Mouse (Mus musculus): ENCODE measurements around the gene Erg28. TPM values are rescaled to one million over a fixed set of nuclear protein-coding genes. Genes with fewer than 3 reads are reported as not detected.

The Erg28 gene
- polyA plus RNA-seq, 1 experiment from 2014 or later = 123 TPM

GRCm38 (mm10) chr12:85795551-85795950 is 28.8 kb downstream of the Erg28 start:
- H3K4me2 ChIP-seq (ENCODE audit: low read depth, low read length) = no peak overlapping the region
- 73% methylated on average over 1 of the region's 1 CpGs for WGBS
- H3K27ac ChIP-seq (ENCODE audit: low read length) = no peak overlapping the region
- no peak for ATAC-seq (ENCODE audit: insufficient read depth, low FRiP score)
- H3K4me1 ChIP-seq (ENCODE audit: control insufficient read depth, insufficient read depth, low read length) = no peaks in the 10 kb centered on the region
- H3K9me3 ChIP-seq (replicated peaks; ENCODE audit: control insufficient read depth, low read length) = no peaks in the 10 kb centered on the region
- no peaks in the 10 kb centered on the region for H3K36me3 ChIP-seq (ENCODE audit: control insufficient read depth, insufficient read depth, low read length)
- H3K9ac ChIP-seq (ENCODE audit: low read length) = no peak overlapping the region
- H3K4me3 ChIP-seq (replicated peaks; ENCODE audit: low read length) = no peak overlapping the region
- no peaks in the 10 kb centered on the region for H3K27me3 ChIP-seq (ENCODE audit: control insufficient read depth, insufficient read depth, low read length)

GRCm38 (mm10) chr12:85794094-85794493 is 30.3 kb downstream of the Erg28 start:
- Histone ChIP-seq H3K9ac (ENCODE audit: low read length) (no peak overlapping the region), H3K4me2 (ENCODE audit: low read depth, low read length) (no peak overlapping the region), H3K9me3 (replicated peaks; ENCODE audit: control insufficient read depth, low read length) (no peaks in the 10 kb centered on the region), H3K4me1 (ENCODE audit: control insufficient read depth, insufficient read depth, low read length) (no peaks in the 10 kb centered on the region), H3K27ac (ENCODE audit: low read length) (no peak overlapping the region), H3K27me3 (ENCODE audit: control insufficient read depth, insufficient read depth, low read length) (no peaks in the 10 kb centered on the region), H3K4me3 (replicated peaks; ENCODE audit: low read length) (no peak overlapping the region), H3K36me3 (ENCODE audit: control insufficient read depth, insufficient read depth, low read length) (no peaks in the 10 kb centered on the region)
- 80% methylated on average over 2 of the region's 2 CpGs for WGBS
- no peak for ATAC-seq (ENCODE audit: insufficient read depth, low FRiP score)

- H3K27me3 ChIP-seq (ENCODE audit: control insufficient read depth, insufficient read depth, low read length) = no peaks in the 10 kb centered on the region
- no peak overlapping the region for H3K4me3 ChIP-seq (replicated peaks; ENCODE audit: low read length)
- H3K4me1 ChIP-seq (ENCODE audit: control insufficient read depth, insufficient read depth, low read length) = no peaks in the 10 kb centered on the region
- 38% methylated on average over 6 of the region's 6 CpGs for WGBS
- no peak for ATAC-seq (ENCODE audit: insufficient read depth, low FRiP score)
- H3K4me2 ChIP-seq (ENCODE audit: low read depth, low read length) = no peak overlapping the region
- no peaks in the 10 kb centered on the region for H3K36me3 ChIP-seq (ENCODE audit: control insufficient read depth, insufficient read depth, low read length)
- no peaks in the 10 kb centered on the region for H3K9me3 ChIP-seq (replicated peaks; ENCODE audit: control insufficient read depth, low read length)
- no peak overlapping the region for H3K9ac ChIP-seq (ENCODE audit: low read length)
- H3K27ac ChIP-seq (ENCODE audit: low read length) = no peak overlapping the region
These were observed 31.5 kb downstream of the Erg28 start for GRCm38 (mm10) chr12:85792821-85793346.

- Histone ChIP-seq H3K27ac (ENCODE audit: low read length) (no peak overlapping the region), H3K4me3 (replicated peaks; ENCODE audit: low read length) (no peak overlapping the region), H3K36me3 (ENCODE audit: control insufficient read depth, insufficient read depth, low read length) (no peaks in the 10 kb centered on the region), H3K4me1 (ENCODE audit: control insufficient read depth, insufficient read depth, low read length) (no peaks in the 10 kb centered on the region), H3K27me3 (ENCODE audit: control insufficient read depth, insufficient read depth, low read length) (no peaks in the 10 kb centered on the region), H3K9me3 (replicated peaks; ENCODE audit: control insufficient read depth, low read length) (no peaks in the 10 kb centered on the region), H3K9ac (ENCODE audit: low read length) (no peak overlapping the region), H3K4me2 (ENCODE audit: low read depth, low read length) (no peak overlapping the region)
- no peak for ATAC-seq (ENCODE audit: insufficient read depth, low FRiP score)
- WGBS = 87% methylated on average over 4 of the region's 4 CpGs
These were observed 32.2 kb downstream of the Erg28 start for GRCm38 (mm10) chr12:85792158-85792557.

- Histone ChIP-seq H3K9ac (ENCODE audit: low read length) (no peak overlapping the region), H3K4me3 (replicated peaks; ENCODE audit: low read length) (no peak overlapping the region)
These were observed 39.2 kb downstream of the Erg28 start for GRCm38 (mm10) chr12:85784916-85785815.

GRCm38 (mm10) chr12:85781606-85782005 is 42.7 kb downstream of the Erg28 start:
- Histone ChIP-seq H3K27me3 (ENCODE audit: control insufficient read depth, insufficient read depth, low read length) (no peaks in the 10 kb centered on the region), H3K4me3 (replicated peaks; ENCODE audit: low read length) (no peak overlapping the region), H3K27ac (ENCODE audit: low read length) (no peak overlapping the region), H3K36me3 (ENCODE audit: control insufficient read depth, insufficient read depth, low read length) (no peaks in the 10 kb centered on the region), H3K4me2 (ENCODE audit: low read depth, low read length) (no peak overlapping the region), H3K9me3 (replicated peaks; ENCODE audit: control insufficient read depth, low read length) (no peaks in the 10 kb centered on the region), H3K4me1 (ENCODE audit: control insufficient read depth, insufficient read depth, low read length) (0 out of 2 replicates have a peak, but pooled peaks cover 5% of the 10 kb centered on the region), H3K9ac (ENCODE audit: low read length) (no peak overlapping the region)
- ATAC-seq (ENCODE audit: insufficient read depth, low FRiP score) = no peak
- WGBS = 89% methylated on average over 3 of the region's 3 CpGs

More at GRCm38 (mm10) chr12:85784916-85785815, 39.2 kb downstream of the Erg28 start:
- H3K4me2 ChIP-seq (ENCODE audit: low read depth, low read length) = no peak overlapping the region
- ATAC-seq (ENCODE audit: insufficient read depth, low FRiP score) = no peak
- H3K27ac ChIP-seq (ENCODE audit: low read length) = no peak overlapping the region
- WGBS = 65% methylated on average over 19 of the region's 19 CpGs
- 0 out of 2 replicates have a peak, but pooled peaks cover 5% of the 10 kb centered on the region for H3K4me1 ChIP-seq (ENCODE audit: control insufficient read depth, insufficient read depth, low read length)
- no peaks in the 10 kb centered on the region for H3K36me3 ChIP-seq (ENCODE audit: control insufficient read depth, insufficient read depth, low read length)
- H3K9me3 ChIP-seq (replicated peaks; ENCODE audit: control insufficient read depth, low read length) = no peaks in the 10 kb centered on the region
- no peaks in the 10 kb centered on the region for H3K27me3 ChIP-seq (ENCODE audit: control insufficient read depth, insufficient read depth, low read length)

- no peak overlapping the region for H3K4me2 ChIP-seq (ENCODE audit: low read depth, low read length)
- H3K36me3 ChIP-seq (ENCODE audit: control insufficient read depth, insufficient read depth, low read length) = no peaks in the 10 kb centered on the region
- ATAC-seq (ENCODE audit: insufficient read depth, low FRiP score) = no peak
- no peak overlapping the region for H3K9ac ChIP-seq (ENCODE audit: low read length)
- 91% methylated on average over 5 of the region's 5 CpGs for WGBS
- H3K9me3 ChIP-seq (replicated peaks; ENCODE audit: control insufficient read depth, low read length) = no peaks in the 10 kb centered on the region
- no peaks in the 10 kb centered on the region for H3K27me3 ChIP-seq (ENCODE audit: control insufficient read depth, insufficient read depth, low read length)
- no peak overlapping the region for H3K27ac ChIP-seq (ENCODE audit: low read length)
- H3K4me1 ChIP-seq (ENCODE audit: control insufficient read depth, insufficient read depth, low read length) = no peaks in the 10 kb centered on the region
- no peak overlapping the region for H3K4me3 ChIP-seq (replicated peaks; ENCODE audit: low read length)
These were observed 44.6 kb downstream of the Erg28 start for GRCm38 (mm10) chr12:85779707-85780106.

GRCm38 (mm10) chr12:85778962-85779361 is 45.4 kb downstream of the Erg28 start:
- Histone ChIP-seq H3K36me3 (ENCODE audit: control insufficient read depth, insufficient read depth, low read length) (no peaks in the 10 kb centered on the region), H3K27ac (ENCODE audit: low read length) (no peak overlapping the region), H3K4me3 (replicated peaks; ENCODE audit: low read length) (no peak overlapping the region), H3K4me2 (ENCODE audit: low read depth, low read length) (no peak overlapping the region), H3K27me3 (ENCODE audit: control insufficient read depth, insufficient read depth, low read length) (no peaks in the 10 kb centered on the region), H3K4me1 (ENCODE audit: control insufficient read depth, insufficient read depth, low read length) (no peaks in the 10 kb centered on the region), H3K9ac (ENCODE audit: low read length) (no peak overlapping the region), H3K9me3 (replicated peaks; ENCODE audit: control insufficient read depth, low read length) (no peaks in the 10 kb centered on the region)
- ATAC-seq (ENCODE audit: insufficient read depth, low FRiP score) = no peak
- WGBS = 43% methylated on average over 3 of the region's 3 CpGs

- Histone ChIP-seq H3K9me3 (replicated peaks; ENCODE audit: control insufficient read depth, low read length) (no peaks in the 10 kb centered on the region), H3K36me3 (ENCODE audit: control insufficient read depth, insufficient read depth, low read length) (no peaks in the 10 kb centered on the region), H3K27ac (ENCODE audit: low read length) (no peak overlapping the region), H3K27me3 (ENCODE audit: control insufficient read depth, insufficient read depth, low read length) (no peaks in the 10 kb centered on the region), H3K4me3 (replicated peaks; ENCODE audit: low read length) (no peak overlapping the region), H3K4me1 (ENCODE audit: control insufficient read depth, insufficient read depth, low read length) (no peaks in the 10 kb centered on the region), H3K4me2 (ENCODE audit: low read depth, low read length) (no peak overlapping the region), H3K9ac (ENCODE audit: low read length) (no peak overlapping the region)
- no peak; the same call in 1 of the 2 replicates for ATAC-seq (ENCODE audit: insufficient read depth, low FRiP score)
- 45% methylated on average over 3 of the region's 3 CpGs for WGBS
These were observed 53.0 kb downstream of the Erg28 start for GRCm38 (mm10) chr12:85771356-85771755.
